Mouse (Mus musculus) layer of hippocampus, adult 2 months (tissue): ENCODE measurements around the gene Btnl2. TPM values are rescaled to one million over a fixed set of nuclear protein-coding genes. Genes with fewer than 3 reads are reported as not detected.
A peak's percentile ranks its signal among the peaks of the same experiment; 100 is the strongest.
"Not testable (repeated sequence)": the region's sequence is repeated elsewhere in the genome, so short reads cannot be mapped to it uniquely, and the experiment has no call there.

Source experiments
- DNase-seq, 2 experiments: peaks; one replicate each; pipeline ENCODE4 v3.0.0; 2022; ENCODE audit warnings: low spot score in 2 of 2
- H3K27ac ChIP-seq: fragments of 200-600 bp; 2 replicates; pipeline ENCODE4 v1.8.1; 2022
- H3K4me3 ChIP-seq: fragments of 200-600 bp; 2 replicates; pipeline ENCODE4 v1.8.1; 2022; ENCODE audit warnings: mild to moderate bottlenecking
- CTCF ChIP-seq: fragments of 200-600 bp; conservative IDR thresholded peaks from 2 replicates; pipeline ENCODE4 v1.8.1; 2022; ENCODE audit warnings: antibody characterized with exemption, mild to moderate bottlenecking, moderate library complexity
- long read RNA-seq, 2 experiments: library from polyadenylated mRNA; stranded (forward); transcript quantifications; one replicate each; pipeline ENCODE4 v2.0.0; 2021; ENCODE audit warnings: borderline mapping rate in 2 of 2
- total RNA-seq, 2 experiments: library from RNA; stranded (reverse); gene quantifications; 2 replicates each; pipeline ENCODE4 v1.2.3; 2021

The Btnl2 gene
- total RNA-seq = under 1 TPM; 0.51 to 0.76 TPM
- long read RNA-seq, experiment 1 = 0 reads
- long read RNA-seq, experiment 2, partial matches to known transcripts = 1 of 1 reads
- long read RNA-seq, experiment 2, other reads (novel, unspliced or antisense) = 0 of 1 reads

DNA sequence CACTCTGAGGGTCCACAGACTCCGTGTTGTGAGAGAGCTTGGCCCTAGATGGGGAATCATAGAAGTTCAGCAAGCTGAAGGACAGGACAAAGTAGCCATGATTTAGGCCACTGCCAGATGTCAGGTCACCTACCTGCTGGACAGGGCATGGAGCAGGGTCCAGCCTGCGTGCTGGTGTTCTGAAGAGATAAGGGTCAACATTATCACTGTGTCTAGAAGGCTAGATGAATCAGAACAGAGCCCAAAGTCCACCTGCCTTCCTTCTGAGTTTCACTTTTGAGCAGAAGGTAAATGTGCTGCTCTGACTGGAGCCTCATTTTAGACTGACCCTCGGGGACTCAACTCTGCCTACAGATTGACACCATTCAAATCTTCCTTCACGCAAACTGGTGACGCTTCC lies at the start of gene Btnl2:
Gene Btnl2 (plus strand): TSS at position 284 of the 400 bp plus-strand sequence.
- no peak for TF ChIP-seq CTCF
- DNase-seq = no peak
- H3K4me3 ChIP-seq = no peak within 1 kb of the TSS
- H3K27ac ChIP-seq = no peak within 1 kb of the TSS

DNA sequence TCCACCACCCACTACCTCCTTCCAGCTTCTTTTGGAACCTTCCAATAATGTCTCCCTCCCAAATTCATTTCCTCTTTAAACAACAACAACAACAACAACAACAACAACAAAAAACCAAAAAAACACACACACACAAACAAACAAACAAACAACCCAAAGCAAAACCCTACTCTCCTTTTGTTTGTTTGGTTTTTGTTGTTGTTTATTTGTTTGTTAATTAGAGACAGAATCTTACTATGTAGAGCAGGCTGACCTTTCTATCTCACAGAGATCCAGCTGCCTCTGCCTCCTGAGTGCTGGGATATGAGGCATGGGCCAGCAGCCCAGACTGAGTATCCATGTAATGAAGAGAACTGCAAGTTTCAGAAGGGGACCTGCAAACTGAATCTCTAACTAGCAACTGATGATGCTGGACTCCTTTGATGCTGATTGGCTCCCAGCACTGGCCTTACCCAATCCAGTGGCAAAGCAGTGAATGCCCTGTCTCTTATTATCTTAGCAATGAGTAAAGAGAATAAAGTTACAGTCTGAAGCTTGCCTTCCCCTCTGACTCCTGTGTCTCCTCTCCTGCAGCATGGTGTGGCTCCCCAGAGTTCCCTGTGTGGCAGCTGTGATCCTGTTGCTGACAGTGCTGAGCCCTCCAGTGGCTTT lies 49.1 kb upstream of the Btnl2 start, which contains the start of gene H2-Eb1:
Gene H2-Eb1 (plus strand): TSS at position 488 of the 651 bp plus-strand sequence.
- DNase-seq = peak; percentile 86 to 91
- no peak for TF ChIP-seq CTCF
- H3K4me3 ChIP-seq = no peak within 1 kb of the TSS
- no peak within 1 kb of the TSS for H3K27ac ChIP-seq

DNA sequence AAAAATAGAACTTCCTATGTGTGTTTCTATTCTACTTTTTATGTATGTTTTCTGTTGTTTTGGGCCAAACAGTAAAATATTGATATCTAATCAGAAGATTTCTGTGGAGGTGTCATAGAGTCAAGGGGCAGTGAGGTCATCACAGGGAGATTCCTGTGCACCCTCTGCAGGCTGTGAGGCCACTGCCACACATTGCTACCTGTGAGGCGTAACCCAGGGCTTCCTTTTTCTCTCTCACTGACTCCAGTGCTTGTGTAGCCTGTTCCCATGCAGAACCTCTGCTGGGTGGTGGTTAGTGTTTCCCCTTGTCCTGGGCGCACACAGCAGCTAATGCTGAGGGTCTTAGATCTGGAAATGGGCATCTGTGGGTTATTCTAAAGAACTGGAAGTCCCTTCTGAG lies 48.2 kb upstream of the Btnl2 start:
- TF ChIP-seq CTCF = no peak

DNA sequence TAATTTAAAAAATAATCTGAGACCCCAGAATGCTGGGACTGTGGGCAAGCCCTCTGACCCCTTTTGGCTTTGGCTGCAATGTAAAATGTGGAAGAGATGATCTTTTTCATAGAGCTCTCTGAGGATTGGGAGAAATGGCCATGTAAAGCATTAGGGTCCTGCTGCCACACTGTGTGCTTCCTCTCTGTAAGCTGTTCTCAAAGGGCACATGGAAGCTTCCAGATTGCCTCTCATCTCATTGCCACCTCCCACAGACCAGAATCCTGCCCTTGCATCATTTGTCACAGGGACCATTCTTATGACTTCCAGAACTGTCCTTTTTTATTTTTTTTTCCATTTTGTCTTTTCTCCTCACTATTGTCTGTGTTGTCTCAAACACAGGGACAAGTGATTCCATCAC lies 47.4 kb upstream of the Btnl2 start:
- no peak for DNase-seq
- no peak overlapping the region for H3K27ac ChIP-seq
- H3K4me3 ChIP-seq = no peak overlapping the region
- no peak for TF ChIP-seq CTCF

More for the DNA sequence above, 48.2 kb upstream of the Btnl2 start:
- no peak overlapping the region for H3K27ac ChIP-seq
- no peak overlapping the region for H3K4me3 ChIP-seq
- no peak for DNase-seq

DNA sequence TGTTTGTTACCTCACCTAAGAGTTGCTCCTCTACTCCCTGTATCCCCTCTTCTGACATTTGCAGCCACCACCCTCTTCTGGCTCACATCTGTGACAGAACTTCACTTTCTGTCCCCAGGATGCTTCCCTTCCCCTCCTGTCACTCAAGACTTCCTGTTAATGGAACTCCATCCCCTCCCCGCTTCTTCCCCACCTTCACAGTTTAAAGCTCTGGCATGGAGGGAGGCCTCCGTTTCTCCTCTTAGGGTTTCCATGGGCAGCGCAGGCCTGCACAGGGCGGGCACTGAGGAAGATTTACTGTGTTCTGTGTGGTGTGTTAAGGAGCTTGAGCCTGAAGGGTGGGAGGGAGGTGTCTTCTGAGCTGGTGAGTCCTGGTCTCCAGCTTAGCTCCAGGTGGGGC lies 46.5 kb upstream of the Btnl2 start:
- DNase-seq = no peak
- Histone ChIP-seq H3K27ac (no peak overlapping the region), H3K4me3 (no peak overlapping the region)
- TF ChIP-seq CTCF = no peak

DNA sequence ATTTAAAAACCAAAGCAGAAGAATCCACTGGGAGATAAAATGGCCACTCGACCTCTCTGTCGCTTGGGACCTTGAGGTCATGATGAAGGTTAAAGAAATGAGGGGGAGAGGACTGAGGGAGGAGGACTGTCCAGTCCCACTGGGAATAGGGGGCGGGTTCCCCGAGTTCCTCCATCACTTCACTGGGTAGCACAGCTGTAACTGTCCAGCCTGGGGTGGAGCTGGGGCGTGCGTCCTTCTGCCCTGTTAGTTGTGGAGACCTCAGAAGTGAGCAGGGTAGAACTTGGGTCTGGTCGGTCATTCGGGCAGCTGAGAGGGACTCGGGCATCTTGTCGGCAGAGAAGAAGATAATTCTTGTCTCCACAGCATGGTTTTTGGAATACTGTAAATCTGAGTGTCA lies 45.4 kb upstream of the Btnl2 start:
- TF ChIP-seq CTCF = no peak
- DNase-seq = no peak
- H3K4me3 ChIP-seq = peak overlapping the region; percentile 69
- peak overlapping the region; percentile 71 for H3K27ac ChIP-seq

DNA sequence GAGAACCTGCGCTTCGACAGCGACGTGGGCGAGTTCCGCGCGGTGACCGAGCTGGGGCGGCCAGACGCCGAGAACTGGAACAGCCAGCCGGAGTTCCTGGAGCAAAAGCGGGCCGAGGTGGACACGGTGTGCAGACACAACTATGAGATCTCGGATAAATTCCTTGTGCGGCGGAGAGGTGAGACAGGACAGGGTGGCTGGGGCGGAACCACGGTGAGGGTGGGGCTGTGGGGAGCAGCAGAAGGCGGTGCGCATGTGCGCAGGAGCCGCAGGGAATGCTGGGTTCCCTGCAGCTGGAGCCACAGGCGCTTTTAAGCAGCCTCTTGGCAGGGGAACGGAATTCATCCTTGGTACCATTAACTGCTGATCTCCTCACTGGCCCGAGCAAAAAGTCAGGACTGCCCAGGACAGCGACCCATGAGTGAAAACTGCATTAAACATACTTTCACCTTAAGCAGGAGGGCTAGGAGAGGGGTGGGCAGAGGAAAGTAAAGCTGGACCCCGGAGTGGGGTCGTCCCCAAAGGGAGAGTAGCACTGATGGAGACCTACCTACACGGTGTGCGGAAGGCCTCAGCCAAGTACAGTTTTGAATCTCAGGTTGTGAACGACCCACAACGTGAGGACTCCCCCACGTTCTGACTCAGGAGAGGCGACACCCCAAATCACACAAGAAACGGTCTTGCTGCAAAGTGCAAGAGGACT lies 44.8 kb upstream of the Btnl2 start:
- Histone ChIP-seq H3K4me3 (peak overlapping the region; percentile 69), H3K27ac (peak overlapping the region; percentile 71)
- peak; percentile 56 to 65 for DNase-seq
- no peak for TF ChIP-seq CTCF

DNA sequence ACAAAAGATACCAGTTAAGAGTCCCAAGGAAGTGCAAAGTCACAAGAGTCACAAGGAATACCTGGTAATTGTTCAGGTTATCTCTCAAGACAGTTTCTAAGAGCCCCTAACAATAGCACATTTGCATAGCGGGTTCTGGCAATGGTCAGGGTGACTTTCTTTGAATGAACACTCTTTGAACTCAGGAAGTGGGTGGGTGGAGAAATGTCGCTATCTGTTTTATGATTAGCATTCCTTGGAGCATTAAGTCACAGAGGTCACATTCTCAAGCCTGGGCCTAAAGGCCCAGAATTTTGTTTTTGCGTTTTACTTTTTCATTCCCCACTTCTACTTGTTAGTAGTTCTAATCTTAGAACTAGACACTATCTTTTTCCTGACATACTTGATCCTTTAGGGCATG lies 44.1 kb upstream of the Btnl2 start:
- H3K27ac ChIP-seq, DNase-seq, H3K4me3 ChIP-seq: not testable (repeated sequence)

DNA sequence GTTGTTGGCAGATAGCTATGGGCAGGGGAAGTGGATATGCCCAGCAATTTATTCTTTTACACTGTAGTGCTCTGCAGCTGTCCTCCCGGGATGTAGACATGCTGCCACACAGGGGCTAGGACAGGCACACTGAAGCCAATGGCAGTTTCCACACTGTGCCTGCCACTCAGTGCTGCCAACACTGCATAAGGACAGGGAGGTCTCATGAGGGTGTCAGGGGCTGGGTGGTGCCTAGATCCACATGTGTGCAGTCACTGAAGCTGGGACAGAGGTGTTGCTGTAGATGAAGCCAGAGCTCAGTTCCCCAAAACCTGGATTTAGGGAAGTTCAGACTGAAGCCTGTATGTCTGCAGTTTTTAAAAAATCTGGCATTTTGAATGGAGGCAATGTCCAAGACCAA lies 42.4 kb upstream of the Btnl2 start:
- no peak for TF ChIP-seq CTCF
- no peak for DNase-seq

DNA sequence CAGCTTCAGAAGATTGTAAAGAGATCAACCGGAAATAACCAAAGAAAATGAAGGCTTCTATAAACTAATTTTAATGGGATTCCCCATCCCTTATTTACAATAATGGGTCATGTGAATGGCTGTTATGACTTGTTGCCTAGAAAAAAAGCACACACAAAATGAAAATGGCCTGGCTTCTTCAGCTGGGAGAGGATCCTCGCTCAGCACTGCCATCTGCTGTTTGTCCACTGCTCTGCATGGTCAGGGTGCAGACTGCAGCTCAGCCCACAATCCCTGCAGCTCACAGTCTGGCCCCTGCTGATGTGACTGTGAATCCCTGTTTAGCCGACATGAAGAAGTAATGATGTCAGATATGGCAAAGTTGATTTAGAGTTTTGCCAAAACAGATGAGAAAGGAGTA lies 41.2 kb upstream of the Btnl2 start:
- Histone ChIP-seq H3K27ac (no peak overlapping the region), H3K4me3 (no peak overlapping the region)
- peak; percentile 66 to 84 for DNase-seq
- TF ChIP-seq CTCF = peak; percentile 99

More for the DNA sequence above, 42.4 kb upstream of the Btnl2 start:
- Histone ChIP-seq H3K27ac (no peak overlapping the region), H3K4me3 (no peak overlapping the region)

DNA sequence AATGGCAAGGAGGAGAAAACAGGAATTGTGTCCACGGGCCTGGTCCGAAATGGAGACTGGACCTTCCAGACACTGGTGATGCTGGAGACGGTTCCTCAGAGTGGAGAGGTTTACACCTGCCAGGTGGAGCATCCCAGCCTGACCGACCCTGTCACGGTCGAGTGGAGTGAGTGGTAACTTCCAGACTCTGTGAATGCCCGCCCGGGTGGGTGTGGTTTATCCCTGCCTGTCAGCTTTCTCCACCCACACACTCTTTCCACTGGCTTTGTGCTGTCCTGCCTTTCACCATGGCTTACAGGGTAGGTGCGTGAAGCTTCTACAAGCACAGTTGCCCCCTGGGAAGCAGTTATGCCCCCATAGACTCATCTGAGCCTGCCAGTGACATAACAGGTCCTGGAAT lies 40.3 kb upstream of the Btnl2 start:
- Histone ChIP-seq H3K27ac (no peak overlapping the region), H3K4me3 (no peak overlapping the region)
- TF ChIP-seq CTCF = no peak
- no peak for DNase-seq

DNA sequence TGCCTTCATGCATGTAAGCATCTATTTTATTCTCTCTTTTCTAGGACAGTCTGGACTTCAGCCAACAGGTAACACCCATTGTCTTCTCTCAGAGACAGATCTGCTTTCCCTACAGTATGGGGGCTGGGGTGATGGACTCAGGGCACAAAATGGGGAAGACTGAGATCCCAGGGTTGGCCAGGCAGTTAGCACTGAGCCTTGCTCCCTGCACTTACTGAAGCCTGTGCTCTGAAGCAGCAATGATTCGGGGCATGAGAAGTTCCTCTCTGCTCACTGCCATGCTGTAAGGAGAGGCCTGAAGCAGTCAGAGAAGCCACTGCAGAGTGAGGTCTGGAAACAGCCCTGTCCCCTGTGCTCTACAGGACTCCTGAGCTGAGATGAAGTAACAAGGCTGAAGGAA lies 39.1 kb upstream of the Btnl2 start:
- Histone ChIP-seq H3K27ac (no peak overlapping the region), H3K4me3 (no peak overlapping the region)
- DNase-seq = no peak
- no peak for TF ChIP-seq CTCF

DNA sequence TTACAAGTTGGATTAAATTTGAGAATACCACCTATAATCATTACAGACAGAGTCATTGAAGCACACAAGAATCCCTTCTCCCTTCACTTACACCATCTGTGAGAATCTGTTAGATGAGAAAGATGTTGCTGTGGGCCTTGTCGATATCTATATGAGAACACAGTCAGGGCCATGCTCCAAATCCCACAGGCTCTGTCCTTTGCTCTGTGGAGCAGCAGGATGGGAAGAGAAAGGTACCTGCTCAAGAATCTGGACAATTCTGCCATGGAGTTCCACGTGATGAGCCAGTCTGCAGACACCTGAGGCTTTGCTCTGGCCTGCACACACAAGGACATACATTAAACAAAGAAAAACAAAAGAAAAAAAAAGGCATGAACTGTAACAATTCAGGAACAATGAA lies 37.9 kb upstream of the Btnl2 start:
- DNase-seq = no peak
- no peak for TF ChIP-seq CTCF
- no peak overlapping the region for H3K27ac ChIP-seq
- no peak overlapping the region for H3K4me3 ChIP-seq

DNA sequence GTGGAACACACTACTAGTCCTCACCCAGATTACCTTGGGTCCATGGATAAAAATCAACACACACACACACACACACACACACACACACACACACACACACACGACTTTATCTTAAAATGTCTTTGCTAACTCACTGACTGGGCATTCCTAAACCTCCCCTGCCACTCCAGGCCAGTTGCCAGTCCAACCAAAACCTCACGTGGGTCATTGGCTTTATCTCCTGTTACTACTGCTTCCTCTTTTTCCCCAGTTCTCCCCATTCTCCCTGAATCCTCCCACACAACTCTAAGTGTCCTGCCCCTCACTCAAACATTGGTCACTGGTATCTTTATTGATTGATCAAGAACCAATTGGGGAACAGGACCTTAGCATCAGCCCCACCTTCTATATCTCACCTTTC lies 37.3 kb upstream of the Btnl2 start:
- Histone ChIP-seq H3K27ac (no peak overlapping the region), H3K4me3 (no peak overlapping the region)
- TF ChIP-seq CTCF = no peak
- no peak for DNase-seq
